Mouse (Mus musculus): Measurements from ENCODE around the gene Ptprn2. TPM values are rescaled to one million over a fixed set of nuclear protein-coding genes. Genes with fewer than 3 reads are reported as not detected.

Gene Ptprn2
- total and polyA plus RNA-seq, 3 experiments, result 0.17 TPM; not detected in 2

DNA sequence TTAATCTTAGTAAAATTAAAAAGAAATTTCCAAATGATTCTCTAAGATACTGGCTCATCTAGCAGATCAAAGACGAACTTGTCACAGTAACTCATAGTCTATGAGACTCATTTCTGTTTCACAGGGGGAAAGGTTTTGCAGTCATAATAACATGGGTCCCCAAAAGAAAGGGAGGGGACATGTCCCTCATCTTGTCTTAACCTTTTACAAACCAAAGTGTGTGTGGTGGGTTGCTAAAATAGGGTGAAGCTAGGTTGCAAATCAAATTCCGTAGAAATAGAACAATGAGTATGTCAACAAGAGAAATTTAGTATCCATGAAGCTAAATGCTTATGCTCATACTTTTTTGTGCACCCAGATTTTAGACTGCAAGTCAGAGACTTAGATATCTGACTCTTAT, 671.7 kb downstream of the Ptprn2 start:
- no peak overlapping the region for H3K27ac ChIP-seq (ENCODE audit: insufficient read depth, low read depth)
- H3K4me3 ChIP-seq (replicated peaks in 1 of 3; ENCODE audit: low read depth in 2 of 3, low read length in 2 of 3, poor library complexity in 1 of 3), result no peak overlapping the region
- H3K79me2 ChIP-seq (replicated peaks; ENCODE audit: control insufficient read depth, extremely low read depth, insufficient read depth, poor library complexity, severe bottlenecking), result no peaks in the 10 kb centered on the region
- H3K36me3 ChIP-seq (replicated peaks in 1 of 2; ENCODE audit: control insufficient read depth in 1 of 2, insufficient read depth in 1 of 2, low read length in 1 of 2), result no peaks in the 10 kb centered on the region
- no peak for DNase-seq (ENCODE audit: extremely low read depth)
- TF ChIP-seq ZNF384 (IDR thresholded peaks at IDR 0.05; ENCODE audit: low read depth, low read length), result no peak
- no peak for TF ChIP-seq E2F4 (IDR thresholded peaks at IDR 0.05; ENCODE audit: insufficient replicate concordance, low read depth, low read length)
- no peak for TF ChIP-seq MAX (IDR thresholded peaks at IDR 0.05; ENCODE audit: low read length)
- TF ChIP-seq PAX5 (IDR thresholded peaks at IDR 0.05; ENCODE audit: low read length), result no peak
- no peak for TF ChIP-seq JUN (IDR thresholded peaks at IDR 0.05; ENCODE audit: insufficient read depth, low read depth, low read length)
- no peak for TF ChIP-seq RAD21 (IDR thresholded peaks at IDR 0.05; ENCODE audit: low read depth, low read length)
- in situ Hi-C loops (cut with MboI; ENCODE audit: low pct_ligation_motif_present, low pct_unique_long_range_greater_than_20kb, low sequenced_read_pairs) (no loop called here), dilution Hi-C loops (cut with MboI; ENCODE audit: extremely low pct_ligation_motif_present, extremely low pct_unique_long_range_greater_than_20kb, low sequenced_read_pairs) (no loop called here)
- peaks cover 30% of the 10 kb centered on the region for H3K27me3 ChIP-seq (replicated peaks)
- H3K9me3 ChIP-seq (replicated peaks; ENCODE audit: low read length), result no peaks in the 10 kb centered on the region
- H3K9ac ChIP-seq (ENCODE audit: insufficient read depth, low read depth), result no peak overlapping the region
- H3K4me2 ChIP-seq (ENCODE audit: insufficient read depth, low read depth, poor library complexity, severe bottlenecking), result no peak overlapping the region
- peaks cover 4 to 15% of the 10 kb centered on the region in 2 experiments; a peak in 3 of 4 replicates for H3K4me1 ChIP-seq (ENCODE audit: control insufficient read depth in 1 of 2, insufficient read depth in 2 of 2)

DNA sequence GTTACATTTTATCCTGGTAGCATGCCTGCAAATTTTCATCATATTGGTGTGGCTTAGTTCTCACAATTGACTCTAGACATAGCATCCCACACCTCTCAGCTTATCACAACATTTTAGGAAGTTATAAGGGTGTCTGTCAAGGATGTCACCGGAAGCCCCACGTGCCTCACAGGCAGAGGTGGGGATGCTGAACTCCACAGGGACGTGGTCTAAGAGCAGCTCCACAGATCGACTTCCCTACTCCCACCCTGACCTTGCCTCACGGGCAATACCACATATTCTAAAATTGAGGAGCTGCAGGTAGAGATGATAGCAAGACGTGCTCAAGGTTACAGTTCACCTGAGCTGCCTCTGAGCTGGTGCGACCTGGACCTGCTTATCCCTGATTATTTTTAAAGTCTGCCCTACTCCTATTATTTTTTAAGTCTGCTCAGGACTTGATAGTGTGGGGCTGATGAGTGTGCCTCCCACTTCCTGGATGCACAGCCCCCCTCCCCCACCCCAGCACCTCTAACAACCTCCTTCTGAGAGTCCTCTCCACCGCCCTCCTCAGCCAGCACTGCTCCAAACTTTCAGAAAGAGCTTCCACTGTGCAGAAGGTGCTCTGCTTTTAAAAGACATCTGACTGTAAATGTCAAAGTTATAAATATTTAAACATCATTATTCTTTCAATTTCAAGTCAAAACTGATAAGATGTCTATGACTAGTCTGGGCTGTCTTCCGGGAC, 672.3 kb downstream of the Ptprn2 start:
- 0 out of 2 replicates have a peak, but pooled peaks have one; percentile 22 for TF ChIP-seq ELF1 (IDR thresholded peaks at IDR 0.05; ENCODE audit: low read depth, low read length)
- TF ChIP-seq ZC3H11A (IDR thresholded peaks at IDR 0.05; ENCODE audit: low read depth, low read length), result no peak
- in situ Hi-C loops (cut with MboI; ENCODE audit: low pct_ligation_motif_present, low pct_unique_long_range_greater_than_20kb, low sequenced_read_pairs), result no loop called here
- H3K9me3 ChIP-seq (replicated peaks; ENCODE audit: low read length), result no peaks in the 10 kb centered on the region
- dilution Hi-C loops (cut with MboI; ENCODE audit: extremely low pct_ligation_motif_present, extremely low pct_unique_long_range_greater_than_20kb, low sequenced_read_pairs), result no loop called here
- no peak overlapping the region for H3K9ac ChIP-seq (ENCODE audit: insufficient read depth, low read depth)
- H3K4me2 ChIP-seq (ENCODE audit: insufficient read depth, low read depth, poor library complexity, severe bottlenecking), result no peak overlapping the region
- H3K79me2 ChIP-seq (replicated peaks; ENCODE audit: control insufficient read depth, extremely low read depth, insufficient read depth, poor library complexity, severe bottlenecking), result no peaks in the 10 kb centered on the region
- no peak overlapping the region for H3K4me3 ChIP-seq (replicated peaks in 1 of 3; ENCODE audit: low read depth in 2 of 3, low read length in 2 of 3, poor library complexity in 1 of 3)
- H3K4me1 ChIP-seq (ENCODE audit: control insufficient read depth in 1 of 2, insufficient read depth in 2 of 2), result peaks cover 4 to 9% of the 10 kb centered on the region in 2 experiments; a peak in 3 of 4 replicates
- no peak overlapping the region for H3K27ac ChIP-seq (ENCODE audit: insufficient read depth, low read depth)
- no peak for DNase-seq (ENCODE audit: extremely low read depth)
- peaks cover 24% of the 10 kb centered on the region for H3K27me3 ChIP-seq (replicated peaks)
- no peaks in the 10 kb centered on the region for H3K36me3 ChIP-seq (replicated peaks in 1 of 2; ENCODE audit: control insufficient read depth in 1 of 2, insufficient read depth in 1 of 2, low read length in 1 of 2)

DNA sequence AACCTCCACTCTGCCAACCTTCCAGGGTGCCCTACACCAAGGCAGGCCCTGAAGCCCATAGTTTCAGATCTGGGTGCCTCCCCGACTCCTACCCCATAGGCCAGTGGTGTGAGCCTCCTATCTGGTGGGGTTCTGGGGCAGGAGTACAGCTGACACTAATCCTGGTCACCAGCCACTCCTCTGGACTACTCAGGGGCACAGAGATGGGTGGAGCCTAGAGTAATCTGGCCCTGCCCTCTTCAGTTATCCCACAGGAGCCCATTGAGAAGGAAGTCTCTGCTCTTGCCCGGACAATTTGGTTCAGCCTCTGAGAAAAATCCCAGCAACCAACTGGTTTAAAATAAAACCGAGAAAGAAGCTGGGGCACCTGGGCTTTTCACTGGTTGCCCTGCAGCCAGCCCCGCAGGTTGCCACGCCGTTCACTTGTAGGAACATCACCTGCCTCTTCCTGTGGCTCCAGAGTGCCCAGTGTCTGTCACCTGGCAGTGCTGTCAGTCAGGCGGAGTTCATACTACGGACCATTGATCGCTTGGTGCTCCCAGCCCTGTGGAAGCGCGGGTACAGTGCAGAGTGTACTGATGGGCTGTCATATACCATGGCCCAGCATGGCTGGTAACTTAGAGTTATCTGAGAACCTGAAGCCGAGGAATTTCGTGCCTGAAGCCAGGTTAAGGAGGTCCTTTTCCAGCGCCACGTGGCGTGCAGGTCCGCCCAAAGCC, 673.6 kb downstream of the Ptprn2 start:
- TF ChIP-seq POLR2A (IDR thresholded peaks at IDR 0.05; ENCODE audit: low read depth, low read length), result no peak
- TF ChIP-seq ZMIZ1 (IDR thresholded peaks at IDR 0.05; ENCODE audit: low read depth, low read length), result no peak
- no peak for TF ChIP-seq MYC (IDR thresholded peaks at IDR 0.05; ENCODE audit: low read depth, low read length)
- TF ChIP-seq KAT2A (IDR thresholded peaks at IDR 0.05; ENCODE audit: insufficient replicate concordance, low read length), result no peak
- TF ChIP-seq USF1 (IDR thresholded peaks at IDR 0.05; ENCODE audit: low read depth, low read length), result no peak
- no peak for TF ChIP-seq ETS1 (conservative IDR thresholded peaks at IDR 0.05; ENCODE audit: low read depth, low read length)
- no peak for TF ChIP-seq ZC3H11A (IDR thresholded peaks at IDR 0.05; ENCODE audit: low read depth, low read length)
- TF ChIP-seq HCFC1 (IDR thresholded peaks at IDR 0.05; ENCODE audit: low read depth, low read length), result no peak
- TF ChIP-seq CHD1 (IDR thresholded peaks at IDR 0.05; ENCODE audit: low read depth, low read length), result no peak
- no peak for TF ChIP-seq RAD21 (IDR thresholded peaks at IDR 0.05; ENCODE audit: low read depth, low read length)
- no peak for TF ChIP-seq MAFK (IDR thresholded peaks at IDR 0.05; ENCODE audit: insufficient replicate concordance, low read length)
- TF ChIP-seq BHLHE40 (IDR thresholded peaks at IDR 0.05; ENCODE audit: low read depth, low read length), result no peak
- TF ChIP-seq MAZ (IDR thresholded peaks at IDR 0.05; ENCODE audit: low read depth, low read length), result no peak
- TF ChIP-seq MXI1 (IDR thresholded peaks at IDR 0.05; ENCODE audit: low read depth, low read length), result no peak
- TF ChIP-seq CTCF (conservative IDR thresholded peaks at IDR 0.05 in 1 of 2, IDR thresholded peaks at IDR 0.05 in 1 of 2; ENCODE audit: low read depth in 2 of 2, low read length in 2 of 2), result no peak
- no peak for TF ChIP-seq IRF4 (IDR thresholded peaks at IDR 0.05; ENCODE audit: low read depth, low read length)
- Histone ChIP-seq H3K36me3 (replicated peaks in 1 of 2; ENCODE audit: control insufficient read depth in 1 of 2, insufficient read depth in 1 of 2, low read length in 1 of 2) (no peaks in the 10 kb centered on the region), H3K4me1 (ENCODE audit: control insufficient read depth in 1 of 2, insufficient read depth in 2 of 2) (peaks cover under 1 to 5% of the 10 kb centered on the region in 2 experiments; a peak in 3 of 4 replicates), H3K27me3 (replicated peaks) (peaks cover 16% of the 10 kb centered on the region), H3K27ac (ENCODE audit: insufficient read depth, low read depth) (no peak overlapping the region), H3K9me3 (replicated peaks; ENCODE audit: low read length) (no peaks in the 10 kb centered on the region), H3K9ac (ENCODE audit: insufficient read depth, low read depth) (no peak overlapping the region), H3K4me3 (replicated peaks in 1 of 3; ENCODE audit: low read depth in 2 of 3, low read length in 2 of 3, poor library complexity in 1 of 3) (no peak overlapping the region), H3K79me2 (replicated peaks; ENCODE audit: control insufficient read depth, extremely low read depth, insufficient read depth, poor library complexity, severe bottlenecking) (no peaks in the 10 kb centered on the region), H3K4me2 (ENCODE audit: insufficient read depth, low read depth, poor library complexity, severe bottlenecking) (no peak overlapping the region)
- dilution Hi-C loops (cut with MboI; ENCODE audit: extremely low pct_ligation_motif_present, extremely low pct_unique_long_range_greater_than_20kb, low sequenced_read_pairs) (no loop called here), in situ Hi-C loops (cut with MboI; ENCODE audit: low pct_ligation_motif_present, low pct_unique_long_range_greater_than_20kb, low sequenced_read_pairs) (no loop called here)
- no peak for DNase-seq (ENCODE audit: extremely low read depth)
